Mouse (Mus musculus): Measurements from ENCODE around the gene Cisd3. TPM values are rescaled to one million over a fixed set of nuclear protein-coding genes. Genes with fewer than 3 reads are reported as not detected.
"Not testable (repeated sequence)": the region's sequence is repeated elsewhere in the genome, so short reads cannot be mapped to it uniquely, and the experiment has no call there.

Cisd3 gene
- 420 and 579 TPM in 2 replicates for polyA plus RNA-seq (2012; ENCODE audit: insufficient read depth, insufficient read length, missing spikeins)

DNA sequence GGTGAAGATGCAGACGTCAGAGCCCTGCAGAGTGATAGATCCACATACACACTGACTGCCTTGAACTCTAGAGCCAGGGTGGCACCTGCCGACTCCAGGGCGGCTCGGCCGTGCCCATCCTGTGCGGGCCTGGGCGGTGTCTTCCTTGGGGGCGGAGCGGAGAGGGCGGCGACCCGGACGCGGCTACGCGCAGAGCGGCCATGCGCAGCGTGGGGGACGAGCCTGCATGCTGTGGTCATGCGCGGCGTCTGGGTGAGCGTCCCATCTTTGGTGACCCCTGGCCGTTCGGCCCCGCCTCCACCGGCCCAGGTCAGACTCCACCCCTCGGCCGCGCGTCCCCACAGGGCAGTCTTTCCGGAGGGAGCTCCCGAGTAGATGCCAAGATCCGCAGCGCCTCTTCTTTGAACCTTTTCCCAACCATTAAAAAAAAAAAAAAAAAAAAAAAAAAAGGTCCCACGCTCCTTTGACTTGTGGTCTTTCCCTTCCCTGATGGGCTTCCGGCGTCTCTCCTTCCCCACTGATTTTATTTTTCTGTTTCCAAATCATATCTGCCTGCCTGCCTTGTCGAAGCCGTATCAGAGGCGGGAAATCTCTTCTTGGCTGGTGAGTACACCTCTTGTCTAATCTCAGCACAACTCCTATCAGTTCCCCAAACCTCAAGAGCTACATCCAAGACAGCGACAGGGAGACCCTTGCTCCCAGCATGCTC, at the start of gene Cisd3:
Cisd3 (plus strand) TSS at position 214 of the 709 bp plus-strand sequence.
- peak within 1 kb of the TSS; percentile 95 for H3K27ac ChIP-seq (replicated peaks; ENCODE audit: low read depth, low read length)
- H3K4me1 ChIP-seq (ENCODE audit: control insufficient read depth, insufficient read depth, insufficient read length, low read length): peaks cover 7% of the 10 kb centered on the region; the same call in 1 of the 2 replicates
- peak within 1 kb of the TSS; percentile 66 for H3K4me3 ChIP-seq (ENCODE audit: insufficient read depth, low read depth, low read length)

DNA sequence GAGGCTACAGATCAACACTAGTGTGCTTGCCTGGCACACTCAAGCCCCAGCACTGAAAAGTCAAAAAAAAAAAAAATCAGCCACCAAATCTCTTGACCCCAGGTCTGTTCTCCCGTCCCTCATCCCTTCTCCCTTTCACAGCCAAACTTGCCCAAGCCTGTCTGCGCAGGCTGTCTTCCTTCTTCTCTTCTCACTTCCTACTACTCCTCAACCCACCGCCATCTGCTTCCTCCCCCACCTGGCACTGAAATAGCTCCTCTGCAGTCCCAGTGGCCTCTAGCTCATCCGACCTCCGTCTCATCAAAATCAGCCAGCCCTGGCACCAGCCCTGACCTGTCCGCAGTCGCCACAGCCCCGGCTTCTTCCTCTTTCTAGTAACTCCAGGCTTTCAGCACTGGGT, 44.0 kb upstream of the Cisd3 start:
- Histone ChIP-seq H3K4me3 (ENCODE audit: insufficient read depth, low read depth, low read length) (no peak overlapping the region), H3K27ac (replicated peaks; ENCODE audit: low read depth, low read length) (no peak overlapping the region), H3K4me1 (ENCODE audit: control insufficient read depth, insufficient read depth, insufficient read length, low read length) (no peaks in the 10 kb centered on the region)

DNA sequence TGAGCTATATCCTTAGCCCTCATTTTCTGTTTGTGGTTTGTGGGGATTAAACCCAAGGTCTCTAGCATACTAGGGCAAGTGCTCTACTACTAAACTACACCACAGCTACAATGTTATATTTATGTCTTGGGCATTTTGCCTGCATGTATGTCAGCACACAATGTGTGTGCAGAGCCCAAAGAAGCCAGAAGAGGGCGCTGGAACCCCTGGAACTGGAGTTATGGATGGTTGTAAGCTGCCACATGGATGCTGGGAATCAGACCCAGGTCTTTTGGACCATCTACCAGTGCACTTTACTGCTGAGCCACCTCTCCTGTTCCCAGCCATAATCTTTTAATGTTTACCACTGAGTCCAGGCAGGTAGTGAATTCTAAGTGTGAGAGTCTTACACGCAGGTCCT, 42.9 kb upstream of the Cisd3 start:
- H3K27ac ChIP-seq (replicated peaks; ENCODE audit: low read depth, low read length): no peak overlapping the region
- H3K4me3 ChIP-seq (ENCODE audit: insufficient read depth, low read depth, low read length): no peak overlapping the region
- no peaks in the 10 kb centered on the region for H3K4me1 ChIP-seq (ENCODE audit: control insufficient read depth, insufficient read depth, insufficient read length, low read length)

DNA sequence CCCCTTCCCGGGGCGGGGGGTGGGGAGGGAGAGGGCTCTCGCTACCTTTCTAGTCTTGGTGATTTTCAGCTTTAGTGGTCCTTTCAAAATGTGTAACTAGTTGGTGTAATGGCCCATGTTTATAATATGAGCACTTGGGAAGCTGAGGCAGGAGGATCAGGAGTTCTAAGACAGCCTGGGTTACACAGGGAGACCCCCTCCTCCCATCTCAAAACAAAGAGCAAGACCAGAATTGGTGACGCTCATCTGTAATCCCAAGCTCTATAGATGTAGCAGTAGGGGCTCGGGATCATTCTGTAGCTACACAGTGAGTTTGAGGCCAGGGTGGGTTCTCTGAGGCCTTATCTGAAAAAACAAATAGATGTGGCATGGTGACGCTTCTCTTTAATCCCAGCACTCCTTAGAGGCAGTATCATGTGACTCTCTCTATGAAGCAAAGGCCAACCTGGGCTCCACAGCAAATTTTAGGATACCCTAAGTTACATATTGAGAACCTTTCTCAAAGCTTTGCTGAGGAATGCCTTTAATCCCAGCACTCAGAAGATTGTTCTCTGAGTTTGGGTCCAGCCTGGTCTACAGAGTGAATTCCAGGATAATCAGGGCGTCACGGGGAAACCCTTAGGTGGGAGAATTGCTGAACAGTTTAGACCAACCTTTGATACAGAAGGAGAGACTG, 42.1 kb upstream of the Cisd3 start:
- no peak overlapping the region for H3K27ac ChIP-seq (replicated peaks; ENCODE audit: low read depth, low read length)
- no peak overlapping the region for H3K4me3 ChIP-seq (ENCODE audit: insufficient read depth, low read depth, low read length)
- no peaks in the 10 kb centered on the region for H3K4me1 ChIP-seq (ENCODE audit: control insufficient read depth, insufficient read depth, insufficient read length, low read length)

DNA sequence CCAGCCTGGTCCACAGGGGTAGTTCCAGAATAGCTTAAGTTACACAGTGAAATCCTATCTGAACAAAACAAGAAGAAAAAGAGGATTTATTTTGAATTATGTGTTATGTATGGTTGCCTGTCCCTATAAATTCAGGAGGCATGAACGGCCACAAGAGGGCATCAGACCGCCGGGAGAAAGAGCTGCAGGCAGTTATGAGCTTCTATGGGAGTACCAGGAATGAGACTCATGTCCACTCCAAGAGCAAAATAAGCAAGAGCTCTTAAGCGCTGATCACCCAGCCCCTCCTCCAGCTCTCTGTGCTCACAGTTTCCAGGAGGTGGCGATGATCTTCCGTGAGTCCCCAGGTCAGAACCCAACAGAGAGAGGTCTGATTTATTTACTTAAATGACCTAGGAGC, 40.8 kb upstream of the Cisd3 start:
- Histone ChIP-seq H3K27ac (replicated peaks; ENCODE audit: low read depth, low read length) (no peak overlapping the region), H3K4me1 (ENCODE audit: control insufficient read depth, insufficient read depth, insufficient read length, low read length) (no peaks in the 10 kb centered on the region), H3K4me3 (ENCODE audit: insufficient read depth, low read depth, low read length) (no peak overlapping the region)

DNA sequence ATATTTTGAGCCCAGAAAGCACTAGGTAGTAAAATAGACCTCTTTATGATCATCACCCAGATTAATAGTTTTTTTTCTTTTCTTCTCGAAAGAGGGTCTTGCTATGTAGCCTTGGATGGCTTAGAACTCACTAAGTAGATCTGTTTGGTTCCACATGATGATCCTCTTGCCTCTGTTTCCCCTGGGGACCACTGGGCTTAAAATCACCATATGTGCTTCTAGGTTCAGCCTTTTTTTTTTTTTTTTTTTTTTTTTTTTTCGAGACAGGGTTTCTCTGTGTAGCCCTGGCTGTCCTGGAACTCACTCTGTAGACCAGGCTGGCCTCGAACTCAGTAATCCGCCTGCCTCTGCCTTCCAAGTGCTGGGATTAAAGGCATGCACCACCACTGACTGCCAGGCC, 37.1 kb upstream of the Cisd3 start:
- H3K27ac ChIP-seq (replicated peaks; ENCODE audit: low read depth, low read length); H3K4me3 ChIP-seq (ENCODE audit: insufficient read depth, low read depth, low read length); H3K4me1 ChIP-seq (ENCODE audit: control insufficient read depth, insufficient read depth, insufficient read length, low read length): not testable (repeated sequence)

DNA sequence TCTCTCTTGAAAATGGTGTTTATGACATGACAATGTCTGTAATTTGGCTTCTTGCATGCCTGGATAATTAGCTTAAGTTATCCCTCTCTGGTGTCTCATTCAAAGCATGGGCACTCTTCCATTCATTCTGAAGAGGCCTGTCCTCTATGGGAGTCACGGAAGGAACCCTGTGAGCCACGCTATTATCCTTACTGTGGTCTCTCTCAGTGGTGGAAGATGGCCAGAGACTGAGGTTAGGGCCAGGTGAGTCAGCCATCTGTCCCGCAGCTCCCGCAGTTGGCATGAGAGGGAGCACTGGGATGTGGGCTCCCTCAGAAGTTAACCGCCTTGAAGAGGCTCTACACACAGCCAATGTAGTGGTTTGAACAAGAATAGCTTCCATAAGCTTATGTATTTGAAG, 35.3 kb upstream of the Cisd3 start:
- Histone ChIP-seq H3K4me3 (ENCODE audit: insufficient read depth, low read depth, low read length) (no peak overlapping the region), H3K27ac (replicated peaks; ENCODE audit: low read depth, low read length) (no peak overlapping the region), H3K4me1 (ENCODE audit: control insufficient read depth, insufficient read depth, insufficient read length, low read length) (no peaks in the 10 kb centered on the region)

DNA sequence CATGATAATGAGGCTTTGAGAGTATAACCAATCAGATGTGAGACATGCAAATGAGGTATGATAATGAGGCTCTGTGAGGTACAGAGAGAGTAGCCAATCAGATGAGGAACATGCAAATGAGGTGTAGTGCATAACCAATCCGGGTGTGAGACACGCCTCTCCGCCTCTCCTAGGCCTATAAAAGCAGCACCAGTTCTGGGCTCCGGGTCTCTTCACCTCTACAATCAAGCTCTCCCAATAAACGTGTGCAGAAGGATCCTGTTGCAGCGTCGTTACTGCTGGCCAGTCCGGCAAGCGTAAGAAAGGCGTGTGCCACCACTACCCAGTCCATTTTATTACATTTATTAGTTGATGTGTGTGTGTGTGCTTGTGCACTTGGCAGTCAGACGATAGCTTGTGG, 32.2 kb upstream of the Cisd3 start:
- H3K27ac ChIP-seq (replicated peaks; ENCODE audit: low read depth, low read length); H3K4me1 ChIP-seq (ENCODE audit: control insufficient read depth, insufficient read depth, insufficient read length, low read length); H3K4me3 ChIP-seq (ENCODE audit: insufficient read depth, low read depth, low read length): not testable (repeated sequence)

DNA sequence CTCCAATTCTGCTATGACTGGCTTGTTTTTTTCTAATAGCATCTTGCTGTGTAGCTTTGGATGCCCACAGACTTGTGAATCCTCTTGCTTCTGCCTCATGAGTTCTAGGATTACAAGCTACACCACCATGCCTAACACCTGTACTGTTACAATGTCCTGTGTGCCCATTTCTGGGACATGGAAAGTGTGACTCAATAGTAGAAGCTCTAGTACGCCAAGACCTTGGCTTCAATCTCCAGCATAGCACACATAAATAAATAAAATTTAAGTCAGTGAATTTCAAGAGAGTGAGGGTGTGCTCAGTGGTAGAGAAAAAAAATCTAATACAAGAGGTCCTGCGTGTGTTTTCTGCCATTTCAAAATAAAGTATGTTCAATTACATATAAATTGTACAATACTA, 31.4 kb upstream of the Cisd3 start:
- H3K27ac ChIP-seq (replicated peaks; ENCODE audit: low read depth, low read length): no peak overlapping the region
- H3K4me3 ChIP-seq (ENCODE audit: insufficient read depth, low read depth, low read length): no peak overlapping the region
- peaks cover 5% of the 10 kb centered on the region for H3K4me1 ChIP-seq (ENCODE audit: control insufficient read depth, insufficient read depth, insufficient read length, low read length)

DNA sequence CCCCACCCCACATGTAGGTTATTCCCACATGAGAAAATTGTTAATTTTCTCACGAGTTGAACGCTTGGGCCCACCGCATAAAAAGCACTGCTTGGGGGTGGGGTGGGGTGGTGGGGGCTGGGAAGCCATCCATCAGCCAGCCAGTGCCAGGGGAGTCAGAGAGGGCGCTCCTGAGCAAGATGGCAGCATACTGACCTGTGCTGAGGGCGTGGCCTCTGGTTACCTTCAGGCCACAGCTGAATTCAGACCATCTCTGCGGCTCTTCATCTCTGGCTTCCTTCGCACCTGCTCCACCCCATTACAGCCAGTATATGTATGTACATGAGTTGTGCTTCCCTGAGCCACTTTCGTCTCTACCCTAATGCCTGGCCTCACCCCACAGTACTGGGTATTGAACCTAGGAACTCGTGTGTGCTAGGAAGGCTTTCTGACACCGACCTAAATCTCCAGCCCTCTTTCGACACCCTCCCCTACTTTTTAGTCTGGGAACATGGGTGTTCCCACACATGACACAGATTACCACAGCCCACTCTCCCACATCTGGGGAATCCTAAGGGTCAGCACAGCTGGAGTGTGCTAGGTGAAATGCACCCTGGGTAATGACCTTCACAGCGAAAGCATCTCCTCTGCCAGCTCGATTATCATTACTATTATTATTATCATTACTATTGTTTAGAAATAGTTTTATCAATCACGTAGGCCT, 29.2 kb upstream of the Cisd3 start:
- H3K27ac ChIP-seq (replicated peaks; ENCODE audit: low read depth, low read length): no peak overlapping the region

DNA sequence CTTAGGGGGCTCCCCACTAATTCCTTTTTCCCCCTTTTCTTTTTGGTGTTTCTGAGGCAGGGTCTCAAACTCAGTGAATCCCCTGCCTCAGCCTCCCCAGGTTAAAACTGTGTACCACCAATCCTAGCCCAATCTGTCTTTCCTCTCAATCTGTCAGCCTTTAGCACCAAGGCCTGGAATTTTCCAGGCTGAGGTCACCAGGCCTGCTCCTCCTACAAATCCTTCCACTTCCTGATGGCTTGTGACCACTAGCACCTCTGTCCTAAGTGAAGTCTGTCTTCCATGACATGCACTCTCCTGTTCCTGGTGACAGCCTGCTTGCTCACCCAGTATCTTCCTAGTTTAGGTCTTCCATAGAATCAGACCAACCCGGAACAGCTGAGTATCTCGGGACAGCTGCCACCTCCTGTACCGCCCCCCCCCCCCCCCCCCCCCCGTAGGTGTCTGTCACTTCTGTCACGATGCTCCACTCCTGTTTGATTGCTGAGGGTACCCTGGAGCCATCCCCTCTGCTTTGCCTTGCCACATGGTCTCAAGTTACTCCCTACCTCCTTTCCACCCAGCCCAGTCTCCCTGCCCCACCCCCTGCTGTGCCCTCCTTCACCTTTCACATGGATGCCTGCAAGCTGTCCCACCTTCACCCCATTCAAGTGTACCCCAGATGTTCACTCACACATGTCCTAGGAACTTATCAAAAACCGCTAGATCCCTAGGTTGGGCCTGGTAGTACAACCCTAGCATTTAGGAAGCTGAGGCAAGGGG, 28.3 kb upstream of the Cisd3 start:
- peaks cover 5% of the 10 kb centered on the region for H3K4me1 ChIP-seq (ENCODE audit: control insufficient read depth, insufficient read depth, insufficient read length, low read length)
- no peak overlapping the region for H3K27ac ChIP-seq (replicated peaks; ENCODE audit: low read depth, low read length)
- no peak overlapping the region for H3K4me3 ChIP-seq (ENCODE audit: insufficient read depth, low read depth, low read length)

More for the DNA sequence above, 29.2 kb upstream of the Cisd3 start:
- Histone ChIP-seq H3K4me1 (ENCODE audit: control insufficient read depth, insufficient read depth, insufficient read length, low read length) (peaks cover 5% of the 10 kb centered on the region), H3K4me3 (ENCODE audit: insufficient read depth, low read depth, low read length) (no peak overlapping the region)

DNA sequence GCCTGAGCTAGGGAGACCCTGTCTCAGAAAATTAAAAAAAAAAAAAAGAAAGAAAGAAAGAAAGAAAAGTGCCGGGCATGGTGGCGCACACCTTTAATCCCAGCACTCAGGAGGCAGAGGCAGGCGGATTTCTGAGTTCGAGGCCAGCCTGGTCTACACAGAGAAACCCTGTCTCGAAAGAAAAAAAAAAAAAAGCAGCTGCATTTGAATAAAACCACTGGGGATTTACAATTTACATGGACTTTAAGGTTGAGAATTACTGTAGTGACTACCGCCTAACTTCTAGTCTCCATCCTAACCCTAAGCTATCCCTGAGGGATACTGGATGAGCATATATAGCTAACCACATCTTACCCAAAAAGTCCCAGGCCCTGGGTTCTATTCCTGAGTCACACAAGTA, 27.7 kb upstream of the Cisd3 start:
- H3K4me1 ChIP-seq (ENCODE audit: control insufficient read depth, insufficient read depth, insufficient read length, low read length); H3K27ac ChIP-seq (replicated peaks; ENCODE audit: low read depth, low read length); H3K4me3 ChIP-seq (ENCODE audit: insufficient read depth, low read depth, low read length): not testable (repeated sequence)

DNA sequence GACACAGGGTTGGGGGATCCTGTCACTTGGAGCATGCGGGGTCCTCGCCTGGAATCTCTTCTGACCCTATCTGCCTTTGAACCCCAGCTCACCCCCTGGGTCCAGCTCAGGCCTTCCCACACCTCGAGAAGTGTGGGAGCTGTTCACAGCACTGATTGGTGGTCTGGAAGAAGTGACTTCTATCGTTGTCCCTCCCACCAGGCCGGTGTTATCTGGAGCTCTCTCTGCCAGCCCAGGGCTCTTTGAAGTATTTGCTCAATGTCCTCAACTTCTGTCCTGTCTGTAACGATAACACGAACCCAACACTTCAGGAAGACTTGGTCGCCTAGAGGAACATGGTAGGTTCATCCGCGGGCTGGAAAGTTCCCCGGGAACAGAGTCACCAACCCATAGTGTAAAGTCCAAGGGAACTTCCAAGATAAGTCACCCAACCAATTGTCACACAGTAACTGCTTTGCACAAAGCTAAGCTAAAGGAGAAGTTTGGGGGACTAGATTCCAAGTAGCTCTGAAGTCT, 26.8 kb upstream of the Cisd3 start:
- Histone ChIP-seq H3K4me3 (ENCODE audit: insufficient read depth, low read depth, low read length) (peak overlapping the region; percentile 97), H3K4me1 (ENCODE audit: control insufficient read depth, insufficient read depth, insufficient read length, low read length) (peaks cover 5% of the 10 kb centered on the region), H3K27ac (replicated peaks; ENCODE audit: low read depth, low read length) (peak overlapping the region; percentile 5; the same call in 1 of the 2 replicates)

DNA sequence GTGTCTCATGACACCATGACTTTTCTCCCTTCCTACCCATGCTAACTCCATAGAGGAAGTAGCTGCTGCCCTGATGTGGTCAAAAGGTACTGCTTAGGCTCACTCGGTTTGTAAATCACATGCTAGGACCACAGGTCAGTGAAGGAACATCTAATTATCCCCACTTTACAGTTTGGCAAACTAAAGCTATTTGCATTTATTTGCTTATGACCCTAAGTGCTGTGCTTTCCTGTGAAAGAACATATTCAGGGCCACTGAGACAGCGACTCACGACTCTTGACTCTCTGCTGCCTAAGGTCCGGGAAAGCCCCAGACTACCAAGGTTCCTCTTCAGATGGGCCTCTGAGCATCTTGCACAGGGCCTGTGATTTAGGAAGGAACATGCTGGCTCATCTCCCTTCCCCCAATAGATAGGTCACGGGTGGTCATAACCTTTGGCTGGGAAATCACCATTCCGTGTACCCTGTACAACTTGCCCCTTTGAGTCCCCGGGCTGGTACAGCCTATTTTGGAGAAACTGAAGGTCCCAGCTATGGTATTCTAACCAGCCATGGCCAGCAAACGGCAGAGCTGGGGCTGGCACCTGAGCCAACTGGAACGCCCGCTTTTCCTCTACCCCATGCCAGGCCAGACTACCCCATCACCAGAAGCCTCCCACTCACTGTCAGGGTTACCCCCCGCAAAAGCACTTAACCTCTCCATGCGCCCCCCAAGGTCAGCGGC, 26.2 kb upstream of the Cisd3 start:
- Histone ChIP-seq H3K4me1 (ENCODE audit: control insufficient read depth, insufficient read depth, insufficient read length, low read length) (peaks cover 5% of the 10 kb centered on the region), H3K27ac (replicated peaks; ENCODE audit: low read depth, low read length) (peak overlapping the region; percentile 82), H3K4me3 (ENCODE audit: insufficient read depth, low read depth, low read length) (peak overlapping the region; percentile 97)
